Mouse (Mus musculus) layer of hippocampus, postnatal 14 days (tissue): ENCODE measurements around the gene Tmem104. TPM values are rescaled to one million over a fixed set of nuclear protein-coding genes. Genes with fewer than 3 reads are reported as not detected.

Source experiments
- DNase-seq, 2 experiments: peaks; one replicate each; pipeline ENCODE4 v3.0.0; 2021 to 2022; ENCODE audit warnings: low spot score in 2 of 2, mixed read lengths in 1 of 2
- long read RNA-seq, 2 experiments: library from polyadenylated mRNA; stranded (forward); transcript quantifications; one replicate each; pipeline ENCODE4 v2.0.0; 2021
- total RNA-seq, 2 experiments: library from RNA; stranded (reverse); gene quantifications; 2 replicates each; pipeline ENCODE4 v1.2.3; 2021

Tmem104 gene
- 10 to 100 TPM; 15.0 to 21.2 TPM for total RNA-seq
- long read RNA-seq, experiment 1, full-length matches to known transcripts: 4 of 8 reads
- long read RNA-seq, experiment 1, partial matches to known transcripts: 0 of 8 reads
- long read RNA-seq, experiment 1, other reads (novel, unspliced or antisense): 4 of 8 reads
- long read RNA-seq, experiment 2, full-length matches to known transcripts: 6 of 16 reads
- long read RNA-seq, experiment 2, partial matches to known transcripts: 4 of 16 reads
- long read RNA-seq, experiment 2, other reads (novel, unspliced or antisense): 6 of 16 reads

DNA sequence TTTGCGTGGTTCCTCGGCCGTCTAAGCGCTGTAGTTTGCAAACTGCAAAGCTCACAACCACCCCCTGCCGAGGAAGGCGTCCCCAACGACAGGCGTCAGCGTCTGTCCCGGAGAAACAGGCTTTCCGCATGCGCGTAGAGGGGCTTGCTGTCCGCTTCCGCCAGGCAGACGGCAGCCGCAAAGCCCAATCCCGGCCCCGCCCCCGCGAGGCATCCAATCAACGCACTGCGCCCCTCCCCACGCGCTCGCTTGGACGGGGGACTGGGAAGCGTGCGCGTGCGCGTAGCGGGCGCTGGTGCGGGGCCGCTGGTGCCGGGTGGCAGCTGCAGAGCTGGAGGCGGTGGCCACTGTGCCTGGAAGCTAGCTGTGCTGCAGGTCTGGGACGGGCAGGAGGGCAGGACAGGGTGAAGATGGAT, at the start of gene Tmem104:
Gene Tmem104 (plus strand): TSS at position 264 of the 416 bp plus-strand sequence.
- peak; percentile 98 to 99 for DNase-seq

DNA sequence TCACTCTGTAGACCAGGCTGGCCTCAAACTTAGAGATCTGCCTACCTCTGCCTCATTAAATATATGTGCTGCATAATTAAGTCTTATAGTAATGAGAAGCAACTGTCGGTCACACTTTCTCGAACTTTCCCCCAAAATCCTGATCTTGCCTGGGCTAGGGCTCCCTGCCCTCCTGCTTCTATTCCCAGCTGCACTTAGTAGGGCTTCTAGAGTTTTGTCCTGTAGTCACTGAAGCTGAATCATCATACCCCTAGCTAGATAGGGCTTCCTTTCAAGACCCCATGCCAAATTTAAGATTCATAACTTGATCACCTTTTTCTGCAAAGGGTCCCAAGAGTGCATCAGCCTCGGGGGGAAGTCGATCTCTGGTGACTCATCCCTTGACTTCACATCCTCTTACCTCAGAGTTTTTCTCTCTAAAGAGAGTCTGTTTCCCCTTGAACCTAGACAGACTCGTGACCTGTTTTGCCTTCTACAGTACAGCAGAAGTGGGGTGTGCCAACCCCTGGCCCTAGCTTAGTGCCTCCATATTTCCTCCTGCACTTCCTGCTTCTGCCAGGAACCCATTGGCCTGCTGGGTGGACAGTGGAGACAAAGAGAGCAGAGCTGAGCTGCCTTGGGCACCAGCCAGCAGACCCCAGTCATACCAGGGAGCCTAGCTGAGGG, 48.6 kb upstream of the Tmem104 start:
- no peak for DNase-seq

DNA sequence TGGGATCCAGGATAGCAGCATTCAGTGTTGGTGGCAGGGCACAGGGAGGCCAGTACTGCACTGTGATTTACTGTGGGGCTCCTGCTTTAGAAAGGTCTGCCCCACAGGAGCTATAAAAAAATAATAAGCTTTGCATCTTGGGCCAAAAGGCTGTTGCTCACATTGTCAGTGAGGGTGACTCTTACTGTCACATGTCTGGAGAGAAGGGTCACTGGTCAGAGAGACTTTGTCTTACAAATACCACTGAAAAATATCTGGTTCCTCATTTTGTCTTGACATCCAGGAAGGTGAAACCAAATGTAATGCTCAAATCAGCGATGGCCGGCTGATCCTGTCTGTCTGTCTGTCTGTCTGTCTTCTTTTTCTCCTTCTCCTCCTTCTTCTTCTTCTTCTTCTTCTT, 45.3 kb upstream of the Tmem104 start:
- DNase-seq: no peak

DNA sequence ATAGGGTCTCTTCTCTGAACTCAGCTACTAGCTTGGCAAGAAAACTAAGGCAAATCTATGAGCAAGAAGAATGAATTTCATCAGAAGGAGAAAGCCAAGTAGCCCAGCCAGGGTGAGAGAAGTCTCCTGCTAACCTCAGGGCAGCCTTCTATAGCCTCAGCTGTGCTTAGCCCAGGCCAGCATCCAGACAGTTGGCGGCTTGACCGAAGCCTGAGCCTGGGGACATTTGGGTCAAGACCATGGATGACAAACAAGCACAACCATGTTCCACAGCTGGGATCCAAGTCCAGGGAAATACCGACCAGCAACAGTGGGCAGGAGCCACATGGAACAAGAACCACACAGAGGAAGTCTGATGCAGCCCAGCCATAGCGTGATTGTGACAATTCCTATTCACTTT, 39.5 kb upstream of the Tmem104 start:
- DNase-seq: no peak

DNA sequence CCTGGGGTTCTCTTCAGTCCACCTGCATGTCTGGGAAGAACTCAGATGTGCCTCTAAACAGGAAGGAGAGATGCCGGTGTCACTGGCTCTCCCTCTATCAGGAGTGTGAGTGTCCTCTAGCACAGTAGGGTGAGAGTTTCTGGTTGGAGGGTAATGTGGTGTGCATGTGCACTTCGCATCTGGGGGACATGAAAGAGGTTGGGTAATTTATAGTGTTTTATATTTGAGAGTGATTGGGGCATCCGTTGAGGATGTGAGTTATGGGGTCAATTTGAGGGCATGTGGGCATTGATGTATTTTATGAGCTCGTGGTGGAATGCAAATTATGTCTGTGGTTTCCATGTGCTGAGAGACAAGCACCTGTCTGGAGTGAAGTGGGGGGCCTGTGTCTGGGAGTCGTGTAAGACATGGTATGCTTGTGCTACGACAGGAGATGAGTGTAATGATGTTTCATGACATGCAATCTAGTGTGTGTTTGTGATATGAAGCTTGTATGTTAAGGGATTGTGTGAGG, 36.5 kb upstream of the Tmem104 start:
- no peak for DNase-seq

DNA sequence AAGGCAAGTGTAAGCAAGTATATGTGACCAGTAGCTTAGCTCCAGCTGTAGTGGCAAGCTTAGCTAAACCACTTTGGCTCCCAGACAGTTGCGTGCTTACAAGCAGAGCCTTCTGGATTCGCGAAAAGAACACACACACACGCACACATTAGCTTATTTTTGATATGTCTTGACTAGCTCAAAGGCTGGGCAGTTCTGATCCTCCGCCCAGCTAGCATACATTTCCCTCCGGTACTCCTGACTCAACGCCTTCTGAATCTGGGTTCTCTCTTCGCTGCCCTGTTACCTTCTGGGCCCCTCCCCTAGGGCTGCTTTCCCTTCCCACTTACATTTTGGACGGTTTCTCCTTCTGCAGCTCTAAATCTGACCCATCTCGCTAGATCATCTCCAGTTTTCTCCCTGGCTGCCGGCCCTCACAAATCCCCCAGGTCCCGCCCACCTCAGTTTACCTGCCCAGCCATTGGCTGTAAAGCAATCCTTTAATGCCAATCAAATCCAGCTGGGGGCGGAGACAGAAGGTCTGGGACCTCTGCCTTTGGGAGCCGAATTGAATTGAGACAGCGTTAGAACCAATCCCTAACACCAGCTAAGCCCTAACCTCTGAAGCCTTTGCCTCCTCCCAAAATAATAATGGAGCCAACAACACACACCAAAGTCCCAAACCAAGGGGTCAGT, 35.4 kb upstream of the Tmem104 start:
- no peak for DNase-seq

DNA sequence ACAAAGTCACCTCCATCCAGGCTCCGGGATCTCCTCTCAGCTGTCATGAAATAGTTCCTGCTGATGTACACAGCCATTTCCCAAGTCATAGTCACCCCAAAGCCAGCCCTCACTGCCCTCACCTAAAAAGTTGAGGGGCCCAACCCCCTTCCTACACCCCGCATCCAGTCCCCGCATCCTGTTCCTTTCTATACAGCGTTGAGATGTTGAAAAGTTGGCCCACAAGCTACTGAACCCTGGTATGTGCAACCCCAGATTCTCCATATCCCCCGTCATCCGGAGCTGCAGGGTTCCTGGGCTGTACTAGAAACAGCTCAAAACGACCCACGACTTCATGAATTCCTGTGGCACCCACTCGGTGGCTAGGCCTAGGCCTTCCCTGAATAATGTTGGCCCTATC, 34.2 kb upstream of the Tmem104 start:
- DNase-seq: no peak

DNA sequence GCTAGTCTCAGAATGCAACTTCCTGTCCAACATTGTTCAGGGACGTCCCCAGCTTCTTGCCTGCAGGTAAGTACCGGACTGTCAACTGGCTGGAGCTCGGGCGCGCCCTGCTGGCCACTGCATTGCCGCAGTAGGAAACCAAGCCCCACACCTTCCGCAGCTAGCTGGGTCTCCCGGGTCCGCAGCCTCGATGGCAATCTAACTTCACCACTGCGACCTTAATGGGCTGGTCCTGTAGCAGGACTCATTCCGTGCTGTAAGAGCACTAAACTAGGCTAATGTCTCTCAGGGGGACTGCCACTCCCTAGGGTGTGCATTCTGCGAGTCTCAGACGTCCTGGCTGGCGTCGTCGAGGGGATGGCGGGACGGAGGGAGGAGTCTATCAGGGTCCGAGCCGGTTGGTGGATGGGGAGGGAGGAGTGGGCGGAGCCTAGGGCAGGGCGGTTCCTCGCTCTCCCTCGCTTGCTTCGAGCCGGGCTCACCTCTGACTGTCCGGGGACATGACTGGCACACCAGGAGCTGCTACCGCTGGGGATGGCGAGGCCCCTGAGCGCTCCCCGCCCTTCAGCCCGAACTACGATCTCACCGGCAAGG, 33.5 kb upstream of the Tmem104 start:
- no peak for DNase-seq

DNA sequence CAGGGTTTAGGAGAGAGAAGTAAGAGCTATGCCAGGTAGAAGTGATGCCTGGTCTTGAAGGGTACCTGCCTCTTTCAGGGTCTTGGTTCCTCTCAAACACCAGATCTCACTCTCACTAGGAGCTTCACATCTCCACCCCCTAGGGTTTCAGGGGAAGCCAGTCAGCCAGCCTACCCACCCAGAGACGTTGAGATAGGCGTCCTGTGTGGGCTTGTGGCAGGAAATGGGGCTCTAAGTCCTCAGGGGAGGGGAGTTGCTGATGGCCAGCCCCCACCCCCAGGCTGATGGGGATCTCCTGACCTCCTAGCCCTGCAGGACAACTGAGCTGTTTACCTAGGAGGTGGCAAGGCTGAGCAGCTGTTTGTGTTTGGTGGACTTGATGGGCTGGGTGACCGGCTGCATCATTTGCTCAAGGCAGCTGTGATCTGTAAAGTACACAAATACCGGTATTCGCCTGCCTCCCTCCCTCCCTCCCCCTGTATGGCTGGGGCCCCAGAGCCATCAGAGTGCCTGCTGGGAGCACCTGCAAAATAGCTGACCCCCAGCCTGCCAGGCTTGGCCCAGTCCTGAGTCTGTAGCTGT, 32.1 kb upstream of the Tmem104 start:
- DNase-seq: no peak

DNA sequence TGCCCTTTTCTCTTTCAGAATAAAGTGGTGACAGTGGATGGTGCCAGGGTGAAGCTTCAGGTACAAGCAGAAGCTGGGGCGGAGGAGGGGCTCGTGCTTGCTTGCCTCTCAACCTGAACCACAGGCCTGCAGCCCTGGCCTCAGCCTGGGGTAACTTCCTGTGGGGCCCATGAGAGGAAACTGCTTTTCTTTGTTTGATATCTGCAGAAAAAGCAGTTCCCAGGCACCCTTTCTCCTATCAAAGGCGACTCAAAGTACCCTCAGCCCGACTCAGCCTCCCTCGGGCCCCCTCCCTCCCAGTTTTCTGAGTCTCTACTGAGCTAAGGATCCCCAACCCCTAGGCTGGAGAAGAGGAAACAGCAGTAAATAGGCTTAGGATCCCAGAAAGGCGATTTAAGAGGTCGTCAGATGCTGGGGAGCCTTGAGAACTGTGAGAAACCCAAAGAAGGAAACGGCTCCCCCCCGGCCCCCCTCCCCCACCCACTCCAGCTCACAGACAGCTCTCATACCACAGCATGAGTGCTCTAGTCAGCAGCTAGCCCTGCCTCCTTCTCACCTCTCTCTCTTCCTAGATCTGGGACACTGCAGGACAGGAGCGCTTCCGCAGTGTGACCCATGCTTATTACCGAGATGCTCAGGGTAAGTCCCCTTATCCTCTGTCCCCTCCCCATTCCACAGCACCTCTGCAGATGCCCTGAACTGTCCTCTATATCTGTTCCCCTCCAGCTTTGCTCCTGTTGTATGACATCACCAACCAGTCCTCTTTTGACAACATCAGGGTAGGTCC, 29.2 kb upstream of the Tmem104 start:
- no peak for DNase-seq

DNA sequence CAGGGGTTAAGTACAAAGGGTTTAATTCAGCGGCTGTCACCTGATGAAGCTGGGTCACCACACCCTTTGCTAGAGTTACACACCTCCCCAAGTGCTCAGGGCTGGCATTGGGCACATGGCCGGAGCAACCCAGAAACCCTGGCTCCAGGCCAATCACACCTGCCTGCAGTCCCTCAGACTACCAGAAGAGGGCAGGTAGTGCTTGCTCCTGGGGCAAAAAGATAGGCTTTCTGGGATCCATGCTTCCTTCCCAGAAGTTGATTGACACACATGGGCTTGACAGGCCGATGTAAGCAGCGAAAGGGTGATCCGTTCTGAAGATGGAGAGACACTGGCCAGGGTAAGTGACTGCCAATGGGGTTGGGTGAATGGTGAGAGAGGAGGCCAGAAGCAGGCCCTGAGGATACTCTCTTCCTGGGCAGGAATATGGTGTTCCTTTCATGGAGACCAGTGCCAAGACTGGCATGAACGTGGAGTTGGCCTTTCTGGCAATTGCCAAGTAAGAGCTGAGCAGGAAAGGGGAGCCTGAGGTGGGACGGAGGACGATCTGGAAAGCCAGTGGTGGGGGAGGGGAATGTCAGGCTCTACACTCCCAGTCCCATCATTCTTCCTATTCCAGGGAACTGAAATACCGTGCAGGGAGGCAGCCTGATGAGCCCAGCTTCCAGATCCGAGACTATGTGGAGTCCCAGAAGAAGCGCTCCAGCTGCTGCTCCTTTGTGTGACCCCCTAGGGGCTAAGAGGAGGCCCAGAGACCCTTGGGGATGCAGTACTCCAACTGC, 27.1 kb upstream of the Tmem104 start:
- peak in 1 of 2 experiments; percentile 63 for DNase-seq

DNA sequence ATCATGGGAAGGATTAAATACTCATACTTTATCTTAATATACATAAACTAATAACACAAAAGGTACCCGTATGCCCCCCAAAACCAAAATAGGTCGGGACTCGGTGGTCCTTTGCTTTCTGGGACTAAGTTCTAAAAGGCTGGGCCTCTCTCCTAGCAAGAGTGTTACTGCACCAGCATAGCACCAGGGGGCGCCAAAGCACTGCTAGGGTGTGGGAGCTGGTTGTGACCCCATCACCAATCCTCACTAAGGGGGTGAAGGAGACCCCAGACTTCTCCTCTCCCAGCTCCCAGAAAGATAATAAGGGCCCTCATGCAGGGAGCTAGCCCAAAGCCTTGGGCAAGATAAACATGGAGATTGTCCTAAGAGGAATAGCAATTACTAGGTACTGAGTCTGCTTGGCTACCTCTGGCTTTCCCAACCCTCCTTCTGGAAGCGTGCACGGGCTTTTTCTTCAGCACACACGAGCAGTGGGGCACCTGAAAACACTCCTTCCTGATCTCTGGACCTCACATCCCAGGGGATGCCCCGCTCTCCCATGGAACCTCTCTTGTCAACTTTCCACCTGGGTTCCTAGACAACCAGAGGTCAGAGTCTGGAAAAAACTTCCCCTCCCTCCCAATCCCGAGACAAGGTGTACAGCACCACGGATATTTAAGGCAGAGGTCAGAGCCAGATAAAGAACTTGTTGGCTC, 26.3 kb upstream of the Tmem104 start:
- peak in 1 of 2 experiments; percentile 77 for DNase-seq

DNA sequence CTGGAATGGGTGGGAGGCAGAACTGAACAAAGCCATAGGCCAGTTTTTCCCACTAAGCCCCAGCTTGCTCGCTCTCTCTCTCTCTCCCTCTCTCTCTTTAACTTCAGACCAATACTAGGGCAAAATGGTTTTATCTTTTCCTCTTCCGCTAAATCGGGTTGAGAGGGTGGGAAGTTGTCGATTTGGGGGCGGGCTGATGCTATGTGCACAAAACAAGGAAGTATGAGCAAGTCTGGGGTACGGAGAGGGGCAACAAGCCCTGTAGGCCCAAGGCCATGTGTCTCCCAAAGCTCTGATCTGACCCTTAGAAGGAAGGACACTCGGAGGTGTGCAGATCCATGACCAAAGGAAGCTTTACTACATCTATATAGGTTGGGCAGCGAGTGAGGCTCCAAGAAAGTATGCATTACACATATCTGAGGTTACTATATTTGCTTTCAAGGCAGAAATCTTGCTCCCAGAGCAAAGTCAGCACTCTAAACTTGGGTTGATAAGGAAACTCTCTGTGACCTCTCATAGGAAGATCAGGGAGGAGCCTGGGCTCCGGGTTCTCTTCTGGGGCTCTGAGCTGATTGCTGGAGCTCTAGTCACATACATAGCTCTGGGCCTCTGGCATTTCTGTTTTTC, 25.6 kb upstream of the Tmem104 start:
- no peak for DNase-seq

DNA sequence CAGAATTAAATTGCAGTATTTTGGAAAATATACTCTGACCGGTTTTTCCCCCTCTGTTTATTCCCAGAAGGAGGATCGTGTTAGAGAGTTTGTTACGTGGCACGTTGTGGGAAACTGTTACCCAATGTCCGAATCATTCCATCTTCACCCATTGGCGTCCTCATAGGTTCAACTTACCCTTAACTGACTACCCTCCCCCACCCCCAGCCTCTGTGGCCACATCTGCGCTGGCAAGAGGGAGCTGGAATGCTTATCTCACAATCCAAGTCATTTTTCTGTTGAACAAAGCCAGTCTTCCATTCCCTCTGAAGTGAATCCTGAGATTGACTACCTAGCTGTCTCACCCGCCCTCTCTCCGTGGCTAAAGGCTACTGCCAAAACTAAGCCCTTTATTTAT, 25.1 kb upstream of the Tmem104 start:
- DNase-seq: no peak

DNA sequence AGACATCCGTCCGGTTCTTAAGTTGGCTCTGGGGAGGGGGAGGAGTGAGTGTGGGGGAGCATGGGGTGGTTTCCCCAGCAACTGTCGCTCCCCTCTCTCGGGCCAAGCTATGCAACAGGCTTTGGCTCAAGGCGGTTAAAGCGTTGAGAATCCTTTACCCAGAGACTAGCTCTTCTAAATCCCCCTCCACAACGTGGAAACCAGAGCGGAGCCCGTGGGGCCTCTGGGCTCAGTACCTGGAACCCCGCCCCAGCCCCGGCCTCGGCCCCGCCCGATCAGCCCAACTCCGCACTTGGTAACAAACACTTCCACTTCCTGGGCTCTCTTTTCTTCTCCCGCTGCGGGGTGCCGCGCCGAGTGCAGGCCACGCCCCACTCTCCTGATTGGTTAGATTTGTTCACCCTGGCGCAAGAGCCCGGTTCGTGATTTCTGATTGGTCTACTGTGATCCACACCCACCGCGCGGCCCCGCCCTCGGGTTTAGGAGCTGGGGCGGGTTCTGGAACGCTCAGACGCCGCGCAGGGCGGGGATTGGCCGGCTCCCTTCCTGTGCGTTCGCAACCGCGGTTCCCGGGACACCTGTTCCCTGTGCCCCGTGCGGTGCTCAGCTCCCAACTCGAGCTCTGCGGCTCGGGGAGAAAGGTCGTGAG, 24.3 kb upstream of the Tmem104 start, which contains the start of gene Slc9a3r1:
Gene Slc9a3r1 (plus strand): TSS at position 510 of the 649 bp plus-strand sequence.
- peak; percentile 92 to 96 for DNase-seq

DNA sequence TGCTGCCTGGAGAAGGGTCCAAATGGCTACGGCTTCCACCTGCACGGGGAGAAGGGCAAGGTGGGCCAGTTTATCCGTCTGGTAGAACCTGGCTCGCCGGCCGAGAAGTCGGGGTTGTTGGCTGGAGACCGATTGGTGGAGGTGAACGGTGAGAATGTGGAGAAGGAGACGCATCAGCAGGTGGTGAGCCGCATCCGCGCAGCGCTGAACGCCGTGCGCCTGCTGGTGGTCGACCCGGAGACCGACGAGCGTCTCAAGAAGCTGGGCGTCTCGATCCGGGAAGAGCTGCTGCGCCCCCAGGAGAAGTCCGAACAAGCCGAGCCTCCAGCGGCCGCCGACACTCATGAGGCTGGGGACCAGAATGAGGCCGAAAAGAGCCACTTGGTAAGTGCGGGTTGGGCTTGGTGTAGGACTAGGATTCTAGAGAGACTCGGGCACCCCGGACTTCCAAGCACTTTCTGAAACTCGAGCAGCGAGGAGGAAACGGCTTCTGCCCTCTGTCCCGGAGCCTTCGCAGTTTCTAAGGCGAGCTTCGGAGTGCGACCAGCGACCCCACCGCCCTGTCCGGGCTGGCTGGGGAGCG, 23.6 kb upstream of the Tmem104 start:
- DNase-seq: no peak

DNA sequence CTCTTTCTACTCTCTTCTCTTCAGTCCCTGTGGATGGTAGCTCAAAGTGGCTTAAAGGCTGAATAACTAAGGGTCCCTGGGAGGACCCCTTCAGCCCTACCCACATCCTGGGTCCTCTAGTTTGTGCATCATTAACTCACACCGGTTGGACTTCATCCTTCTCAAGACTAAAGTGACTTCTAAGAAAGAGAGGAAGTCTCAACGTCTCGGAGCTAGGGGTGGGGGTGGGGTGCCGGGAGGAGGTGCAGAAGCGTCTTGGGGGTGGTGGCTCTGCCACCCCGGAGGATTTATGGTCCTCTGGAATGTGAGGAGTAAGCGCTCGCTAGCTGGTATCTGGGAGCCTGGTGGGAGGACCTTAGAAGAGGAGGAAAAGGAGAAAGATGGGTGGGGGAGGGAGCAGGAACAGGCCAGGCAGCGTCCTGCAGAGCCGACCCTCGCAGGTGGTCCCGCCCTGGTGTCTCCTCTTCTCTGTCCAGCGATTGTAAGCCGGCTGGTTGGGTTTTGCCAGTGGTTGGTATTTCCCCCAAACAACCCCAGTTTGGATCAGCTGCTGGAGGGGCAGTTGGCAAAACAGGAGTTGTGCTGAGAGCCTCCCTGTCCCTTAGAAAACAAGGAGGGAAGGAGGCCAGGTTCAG, 22.8 kb upstream of the Tmem104 start:
- no peak for DNase-seq
